Mouse (Mus musculus) spleen, embryonic (tissue): ENCODE results near the gene Dpysl5.

Experiments used
- CTCF ChIA-PET: fragments of 350-600 bp; sonication (Branson Sonifier 250); formaldehyde crosslinking; loops from one replicate; lab custom pipeline; 2022; lab: Charles Lee

Dpysl5 gene

GRCm38 (mm10) chr5:30818758-30819309 lies 107.5 kb downstream of the Dpysl5 start:
- CTCF ChIA-PET = no interaction called here

- CTCF ChIA-PET = no interaction called here
Observed at GRCm38 (mm10) chr5:30822689-30823088, 111.3 kb downstream of the Dpysl5 start.

- CTCF ChIA-PET = no interaction called here
Observed at GRCm38 (mm10) chr5:30823091-30823490, 111.7 kb downstream of the Dpysl5 start.

GRCm38 (mm10) chr5:30824124-30824988 lies 113.0 kb downstream of the Dpysl5 start:
- CTCF ChIA-PET = no interaction called here

DNA sequence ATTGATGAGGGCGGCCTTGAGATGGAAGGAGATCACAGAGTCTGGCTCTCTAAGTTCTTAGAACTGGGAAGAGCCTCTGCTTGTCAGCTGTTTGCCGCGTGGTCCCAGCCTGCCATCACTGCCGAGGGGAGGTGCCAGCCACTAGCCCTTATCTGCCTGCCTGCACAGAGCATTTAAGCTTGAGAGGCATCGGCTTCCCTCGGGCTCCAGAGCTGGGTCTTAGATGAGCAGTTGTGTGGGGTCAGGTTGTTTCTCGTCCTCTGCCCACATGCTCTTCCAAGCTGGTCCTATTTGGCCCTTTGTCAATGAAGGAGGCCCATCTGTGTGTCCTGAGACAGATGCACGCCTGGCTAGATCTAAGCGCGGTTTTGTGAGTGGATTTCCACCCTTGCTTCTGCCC lies 113.8 kb downstream of the Dpysl5 start:
- CTCF ChIA-PET = no interaction called here

DNA sequence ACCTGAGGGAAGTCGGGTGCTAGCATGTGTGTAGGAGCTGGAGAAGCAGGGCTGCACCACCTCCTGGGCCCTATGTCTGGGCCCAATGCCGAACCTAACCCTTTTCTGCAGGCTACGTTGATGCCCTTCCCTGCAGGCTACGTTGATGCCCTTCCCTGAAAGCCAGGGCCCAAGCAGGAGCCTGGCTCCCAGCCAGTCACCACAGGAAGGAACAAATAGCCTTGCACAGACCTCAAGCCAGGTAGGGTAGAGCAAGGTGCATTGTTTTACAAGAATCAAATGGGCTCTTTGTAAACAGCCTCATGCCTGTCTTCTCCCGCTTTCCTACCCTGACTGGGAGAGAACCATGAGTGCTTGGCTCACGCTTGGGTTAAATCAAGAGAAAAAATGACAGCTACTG lies 114.5 kb downstream of the Dpysl5 start:
- CTCF ChIA-PET = no interaction called here

DNA sequence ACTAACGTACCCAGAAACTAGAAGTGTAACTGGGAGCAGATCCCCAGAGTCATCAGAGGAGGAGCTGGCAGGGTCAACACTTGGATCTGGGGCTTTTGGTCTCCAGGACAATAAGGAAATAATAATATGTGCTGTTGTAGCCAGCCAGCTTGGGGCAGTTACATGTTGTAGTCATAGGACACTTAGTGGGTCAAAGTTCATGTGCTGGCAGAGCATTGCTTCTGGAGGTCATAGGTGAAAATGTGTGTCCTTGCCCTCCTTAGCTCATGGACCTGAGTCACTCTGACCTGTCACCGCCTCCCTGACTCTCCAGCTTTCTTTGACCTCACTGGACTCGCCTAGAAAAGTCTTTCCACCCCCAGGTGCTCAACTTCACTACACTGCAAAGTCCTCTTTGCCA lies 122.1 kb downstream of the Dpysl5 start:
- CTCF ChIA-PET = no interaction called here

GRCm38 (mm10) chr5:30839731-30840130 lies 128.4 kb downstream of the Dpysl5 start:
- CTCF ChIA-PET = no interaction called here

- CTCF ChIA-PET = no interaction called here
Observed at GRCm38 (mm10) chr5:30841896-30842295, 130.5 kb downstream of the Dpysl5 start.
